Mouse (Mus musculus): ENCODE measurements around the gene Dhrs2.

GRCm38 (mm10) chr14:55198187-55198586 is 23.6 kb upstream of the Dhrs2 start:
- TF ChIP-seq CTCF (IDR thresholded peaks at IDR 0.05) = no peak
- no peak for TF ChIP-seq POLR2A (IDR thresholded peaks at IDR 0.05; ENCODE audit: insufficient read depth, low read depth, low read length)
- TF ChIP-seq EP300 (IDR thresholded peaks at IDR 0.05; ENCODE audit: insufficient read depth, low read depth, low read length) = no peak
